Mouse (Mus musculus) testis, adult 2 months (tissue): Measurements from ENCODE around the gene Gm20388.

Experiments
- CTCF ChIP-seq: fragments of 200-500 bp; IDR thresholded peaks from 2 replicates; pipeline ENCODE4 v1.5.1; 2012; ENCODE audit warnings: low read depth, mild to moderate bottlenecking, inconsistent platforms, low read length, moderate library complexity; ENCODE audit not compliant: control insufficient read depth, insufficient read depth, insufficient replicate concordance
- POLR2A ChIP-seq: fragments of 200-500 bp; IDR thresholded peaks from 2 replicates; pipeline ENCODE4 v1.6.1; 2012; ENCODE audit warnings: low read depth, mild to moderate bottlenecking, inconsistent platforms, low read length, moderate library complexity; ENCODE audit not compliant: control insufficient read depth

- TF ChIP-seq CTCF: no peak
- no peak for TF ChIP-seq POLR2A
Measured at GRCm38 (mm10) chr8:123135406-123135805, 3224.8 kb downstream of the Gm20388 start.
